Mouse (Mus musculus) cerebellum, postnatal 14 days (tissue): ENCODE data around the gene Slc10a7.
A peak's percentile ranks its signal among the peaks of the same experiment; 100 is the strongest.
"Not testable (repeated sequence)": the region's sequence is repeated elsewhere in the genome, so short reads cannot be mapped to it uniquely, and the experiment has no call there.

Source experiments
- DNase-seq, 2 experiments: peaks; one replicate each; pipeline ENCODE4 v3.0.0; 2021; ENCODE audit warnings: mixed read lengths in 2 of 2

Gene Slc10a7

GRCm38 (mm10) chr8:78678541-78679219, 169.5 kb downstream of the Slc10a7 start:
- no peak for DNase-seq

- DNase-seq: peak; percentile 63 to 74
These were observed 181.6 kb downstream of the Slc10a7 start for GRCm38 (mm10) chr8:78690795-78691194.

GRCm38 (mm10) chr8:78698331-78698741, 189.2 kb downstream of the Slc10a7 start:
- DNase-seq: peak; percentile 27 to 37

GRCm38 (mm10) chr8:78703068-78703820, 194.1 kb downstream of the Slc10a7 start:
- no peak for DNase-seq

GRCm38 (mm10) chr8:78705980-78706379, 196.8 kb downstream of the Slc10a7 start:
- DNase-seq: no peak

GRCm38 (mm10) chr8:78709948-78710644, 200.9 kb downstream of the Slc10a7 start:
- DNase-seq: no peak

GRCm38 (mm10) chr8:78710961-78711360, 201.8 kb downstream of the Slc10a7 start:
- no peak for DNase-seq

GRCm38 (mm10) chr8:78714880-78715279, 205.7 kb downstream of the Slc10a7 start:
- DNase-seq: no peak

- no peak for DNase-seq
These were observed 207.4 kb downstream of the Slc10a7 start for GRCm38 (mm10) chr8:78716546-78716945.

GRCm38 (mm10) chr8:78717191-78717590, 208.0 kb downstream of the Slc10a7 start:
- not testable (repeated sequence) for DNase-seq

GRCm38 (mm10) chr8:78719279-78720040, 210.3 kb downstream of the Slc10a7 start:
- DNase-seq: no peak

- DNase-seq: no peak
These were observed 210.9 kb downstream of the Slc10a7 start for GRCm38 (mm10) chr8:78720041-78720414.

- no peak for DNase-seq
These were observed 212.4 kb downstream of the Slc10a7 start for GRCm38 (mm10) chr8:78721576-78721975.

- no peak for DNase-seq
These were observed 213.1 kb downstream of the Slc10a7 start for GRCm38 (mm10) chr8:78722201-78722600.

- no peak for DNase-seq
These were observed 215.7 kb downstream of the Slc10a7 start for GRCm38 (mm10) chr8:78724832-78725231.

GRCm38 (mm10) chr8:78728240-78728639, 219.1 kb downstream of the Slc10a7 start:
- no peak for DNase-seq

GRCm38 (mm10) chr8:78732410-78732809, 223.3 kb downstream of the Slc10a7 start:
- no peak for DNase-seq

GRCm38 (mm10) chr8:78732995-78733512, 223.9 kb downstream of the Slc10a7 start:
- no peak for DNase-seq

- no peak for DNase-seq
These were observed 225.8 kb downstream of the Slc10a7 start for GRCm38 (mm10) chr8:78734721-78735517.

GRCm38 (mm10) chr8:78738304-78738703, 229.2 kb downstream of the Slc10a7 start:
- DNase-seq: no peak

GRCm38 (mm10) chr8:78740936-78741335, 231.8 kb downstream of the Slc10a7 start:
- DNase-seq: peak in 1 of 2 experiments; percentile 16

- DNase-seq: peak in 1 of 2 experiments; percentile 8
These were observed 232.3 kb downstream of the Slc10a7 start for GRCm38 (mm10) chr8:78741496-78741895.
